Mouse (Mus musculus) lung, postnatal 0 days (tissue): ENCODE measurements around the gene Cd40.

Source experiments
- CTCF ChIP-seq: IDR thresholded peaks from 2 replicates; pipeline ENCODE4 v1.5.1; 2016; ENCODE audit warnings: antibody characterized with exemption, mild to moderate bottlenecking
- EP300 ChIP-seq: IDR thresholded peaks from 2 replicates; pipeline ENCODE4 v1.6.1; 2016; ENCODE audit warnings: antibody characterized with exemption, mild to moderate bottlenecking, control low read depth

DNA sequence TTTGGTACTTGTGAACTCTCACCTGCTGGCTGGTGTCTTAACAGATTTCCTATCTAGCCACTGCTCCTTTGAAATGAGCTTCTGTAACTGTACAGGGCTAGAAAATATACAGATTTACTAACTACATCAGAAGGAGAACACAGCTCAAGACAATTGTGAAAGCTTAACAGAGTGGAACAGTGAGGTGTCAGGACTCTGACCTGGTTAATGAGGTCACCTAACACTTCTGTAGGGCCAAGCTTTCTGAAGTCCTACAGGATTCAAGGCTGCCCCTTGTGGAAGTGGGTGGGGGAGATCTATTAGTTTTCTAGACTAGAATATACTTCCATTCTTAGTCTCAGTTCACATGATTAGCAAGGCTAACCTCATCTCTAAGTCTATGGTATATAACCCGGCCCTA is 47.4 kb upstream of the Cd40 start:
- TF ChIP-seq CTCF = no peak
- no peak for TF ChIP-seq EP300
